Mouse (Mus musculus) CH12.LX (cell line): ENCODE results near the gene Rap2c.

ENCODE experiments used
- CTCF ChIP-seq, 2 experiments: IDR thresholded peaks in 1 of 2; conservative IDR thresholded peaks in 1 of 2; 2 replicates each; pipeline ENCODE4 v1.5.1; 2011 to 2012; ENCODE audit warnings: low read depth in 2 of 2, low read length in 2 of 2, improper control_type of control experiment in 1 of 2, inconsistent platforms in 1 of 2, mild to moderate bottlenecking in 1 of 2, moderate library complexity in 1 of 2
- EP300 ChIP-seq: IDR thresholded peaks from 2 replicates; pipeline ENCODE4 v1.6.1; 2011; ENCODE audit warnings: low read length, improper control_type of control experiment
- KAT2A ChIP-seq: IDR thresholded peaks from 2 replicates; pipeline ENCODE4 v1.6.1; 2012; ENCODE audit warnings: low read length, improper control_type of control experiment, inconsistent platforms; ENCODE audit not compliant: insufficient replicate concordance
- MAZ ChIP-seq: IDR thresholded peaks from 2 replicates; pipeline ENCODE4 v1.6.1; 2012; ENCODE audit warnings: low read depth, mild to moderate bottlenecking, inconsistent platforms, low read length, improper control_type of control experiment, moderate library complexity
- NELFE ChIP-seq: IDR thresholded peaks from 2 replicates; pipeline ENCODE4 v1.6.1; 2011; ENCODE audit warnings: low read depth, low read length, improper control_type of control experiment
- POLR2A ChIP-seq: IDR thresholded peaks from 2 replicates; pipeline ENCODE4 v1.6.1; 2011; ENCODE audit warnings: low read depth, mild to moderate bottlenecking, improper control_type of control experiment, low read length
- TCF12 ChIP-seq: IDR thresholded peaks from 2 replicates; pipeline ENCODE4 v1.6.1; 2014; ENCODE audit warnings: low read depth, mild to moderate bottlenecking, inconsistent platforms, low read length, improper control_type of control experiment

- TF ChIP-seq CTCF (conservative IDR thresholded peaks at IDR 0.05 in 1 of 2, IDR thresholded peaks at IDR 0.05 in 1 of 2; ENCODE audit: low read depth in 2 of 2, low read length in 2 of 2) (no peak), TCF12 (no peak), POLR2A (no peak), MAZ (no peak), NELFE (no peak), EP300 (no peak), KAT2A (no peak)
Measured at GRCm38 (mm10) chrX:50965157-50965556, 52.7 kb downstream of the Rap2c start.
